8 mouse cellular contexts compared by ENCODE assay signal in genomic region chr8:84184085-84185043, GRCm38 (mm10). TPM values are rescaled to one million over a fixed set of nuclear protein-coding genes. Genes with fewer than 3 reads are reported as not detected.
A peak's percentile ranks its signal among the peaks of the same experiment; 100 is the strongest.
DNase-seq lines count a peak whose midpoint lies in the region; ATAC-seq and TF ChIP-seq lines count a peak whose summit lies in the region.

No protein-coding gene starts in this region.

- peak overlapping the region; percentile 75 for H3K4me2 ChIP-seq in limb, embryonic 15.5 days
- H3K4me2 ChIP-seq in stomach, postnatal 0 days (replicated peaks; ENCODE audit: low read depth) = peak overlapping the region; percentile 95

- H3K27me3 ChIP-seq in erythroblast, embryonic 14.5 days (ENCODE audit: control insufficient read depth) = peaks cover 42% of the 10 kb centered on the region
- H3K27me3 ChIP-seq in limb, embryonic 15.5 days = no peaks in the 10 kb centered on the region
- no peaks in the 10 kb centered on the region for H3K27me3 ChIP-seq in stomach, postnatal 0 days (ENCODE audit: control insufficient read depth, insufficient read depth, low read length)

- TF ChIP-seq EP300 in stomach, postnatal 0 days (optimal IDR thresholded peaks at IDR 0.05) = no peak

- ATAC-seq in erythroblast, adult 5-6 weeks (replicated peaks; ENCODE audit: low FRiP score, poor library complexity, severe bottlenecking) = no peak
- no peak for ATAC-seq in limb, embryonic 15.5 days (ENCODE audit: insufficient number of reproducible peaks, low FRiP score, low TSS enrichment, low read depth)
- ATAC-seq in stomach, postnatal 0 days (ENCODE audit: low FRiP score, low TSS enrichment) = no peak

- H3K4me3 ChIP-seq in erythroblast, embryonic 14.5 days (replicated peaks) = peak overlapping the region; percentile 52
- peak overlapping the region; percentile 65 for H3K4me3 ChIP-seq in limb, embryonic 15.5 days
- peak overlapping the region; percentile 72 for H3K4me3 ChIP-seq in stomach, postnatal 0 days (ENCODE audit: low read depth, low read length)

- no peak for TF ChIP-seq CTCF in stomach, postnatal 0 days (IDR thresholded peaks at IDR 0.05; ENCODE audit: low read depth)

- H3K36me3 ChIP-seq in erythroblast, embryonic 14.5 days (ENCODE audit: control insufficient read depth) = no peaks in the 10 kb centered on the region
- no peaks in the 10 kb centered on the region for H3K36me3 ChIP-seq in limb, embryonic 15.5 days
- H3K36me3 ChIP-seq in stomach, postnatal 0 days (ENCODE audit: control insufficient read depth, insufficient read depth, low read length) = no peaks in the 10 kb centered on the region

- H3K4me1 ChIP-seq in erythroblast, embryonic 14.5 days (ENCODE audit: control insufficient read depth) = peaks cover 34% of the 10 kb centered on the region
- peaks cover 56% of the 10 kb centered on the region for H3K4me1 ChIP-seq in limb, embryonic 15.5 days
- H3K4me1 ChIP-seq in stomach, postnatal 0 days (replicated peaks; ENCODE audit: control insufficient read depth, insufficient read depth) = peaks cover 7% of the 10 kb centered on the region

- H3K9ac ChIP-seq in limb, embryonic 15.5 days = peak overlapping the region; percentile 93
- H3K9ac ChIP-seq in stomach, postnatal 0 days (ENCODE audit: low read length) = peak overlapping the region; percentile 87

- peak overlapping the region; percentile 90 for H3K27ac ChIP-seq in limb, embryonic 15.5 days
- peak overlapping the region; percentile 67 for H3K27ac ChIP-seq in stomach, postnatal 0 days (replicated peaks)

- H3K9me3 ChIP-seq in erythroblast, embryonic 14.5 days (ENCODE audit: control insufficient read depth, low read length) = peaks cover 3% of the 10 kb centered on the region; the same call in 1 of the 2 replicates
- H3K9me3 ChIP-seq in limb, embryonic 15.5 days = no peaks in the 10 kb centered on the region
- no peaks in the 10 kb centered on the region for H3K9me3 ChIP-seq in stomach, postnatal 0 days (ENCODE audit: control insufficient read depth, low read length)

- 12% methylated on average over 21 of the region's 21 CpGs for WGBS in limb, embryonic 15.5 days
- 13% methylated on average over 21 of the region's 21 CpGs for WGBS in stomach, postnatal 0 days

- peak; percentile 34 for DNase-seq in thymus, postnatal 4 days
- DNase-seq in thymus, postnatal 10 days (ENCODE audit: low spot score in 2 of 2) = no peak
- no peak for DNase-seq in stomach, postnatal 0 days (ENCODE audit: low spot score)
- DNase-seq in cerebellum, postnatal 10 days = no peak
- DNase-seq in spleen, adult 12 weeks (ENCODE audit: low spot score) = no peak

RNA-seq across cellular contexts. Expression of gene Nanos3, which starts 0.7 kb away (rescaled TPM):
- not detected in 2 replicates for polyA plus RNA-seq in erythroblast, embryonic 14.5 days (2012)
- total RNA-seq in erythroblast, adult 5-6 weeks (2015; ENCODE audit: low replicate concordance) = not detected in 2 replicates
- not detected in 2 replicates for total RNA-seq in erythroblast, adult 5-6 weeks (2017; ENCODE audit: low replicate concordance)
- 1.8 and 3.0 TPM in 2 replicates for polyA plus RNA-seq in limb, embryonic 15.5 days (2015; fragmentation: Nextera tagmentation; extraction: Ambion mirVana)
- polyA plus RNA-seq in stomach, postnatal 0 days (2015; fragmentation: Nextera tagmentation; extraction: Ambion mirVana) = 2.0 and 4.4 TPM in 2 replicates

RNA-seq across cellular contexts. Expression of gene 4930432K21Rik, which starts 36.5 kb away (rescaled TPM):
- polyA plus RNA-seq in erythroblast, embryonic 14.5 days (2012) = not detected in 2 replicates
- total RNA-seq in erythroblast, adult 5-6 weeks (2015; ENCODE audit: low replicate concordance) = not detected in 2 replicates
- total RNA-seq in erythroblast, adult 5-6 weeks (2017; ENCODE audit: low replicate concordance) = 0.43 TPM in 1 of 2 replicates, not detected in the other
- 1.1 and 1.3 TPM in 2 replicates for polyA plus RNA-seq in limb, embryonic 15.5 days (2015; fragmentation: Nextera tagmentation; extraction: Ambion mirVana)
- 0.28 and 0.40 TPM in 2 replicates for polyA plus RNA-seq in stomach, postnatal 0 days (2015; fragmentation: Nextera tagmentation; extraction: Ambion mirVana)

RNA-seq across cellular contexts. Expression of gene Cc2d1a, which starts 36.6 kb away (rescaled TPM):
- polyA plus RNA-seq in erythroblast, embryonic 14.5 days (2012) = 1.0 and 1.4 TPM in 2 replicates
- total RNA-seq in erythroblast, adult 5-6 weeks (2015; ENCODE audit: low replicate concordance) = 4.2 and 7.3 TPM in 2 replicates
- total RNA-seq in erythroblast, adult 5-6 weeks (2017; ENCODE audit: low replicate concordance) = 0.60 and 2.5 TPM in 2 replicates
- 28.5 and 29.2 TPM in 2 replicates for polyA plus RNA-seq in limb, embryonic 15.5 days (2015; fragmentation: Nextera tagmentation; extraction: Ambion mirVana)
- 15.8 and 17.5 TPM in 2 replicates for polyA plus RNA-seq in stomach, postnatal 0 days (2015; fragmentation: Nextera tagmentation; extraction: Ambion mirVana)

RNA-seq across cellular contexts. Expression of gene Zswim4, which starts 52.5 kb away (rescaled TPM):
- 0.44 and 0.65 TPM in 2 replicates for polyA plus RNA-seq in erythroblast, embryonic 14.5 days (2012)
- total RNA-seq in erythroblast, adult 5-6 weeks (2015; ENCODE audit: low replicate concordance) = 3.1 and 3.5 TPM in 2 replicates
- total RNA-seq in erythroblast, adult 5-6 weeks (2017; ENCODE audit: low replicate concordance) = 6.3 and 7.4 TPM in 2 replicates
- 13.5 and 15.1 TPM in 2 replicates for polyA plus RNA-seq in limb, embryonic 15.5 days (2015; fragmentation: Nextera tagmentation; extraction: Ambion mirVana)
- 8.0 and 9.7 TPM in 2 replicates for polyA plus RNA-seq in stomach, postnatal 0 days (2015; fragmentation: Nextera tagmentation; extraction: Ambion mirVana)

RNA-seq across cellular contexts. Expression of gene Podnl1, which starts 58.6 kb away (rescaled TPM):
- polyA plus RNA-seq in erythroblast, embryonic 14.5 days (2012) = not detected in 2 replicates
- total RNA-seq in erythroblast, adult 5-6 weeks (2015; ENCODE audit: low replicate concordance) = not detected in 2 replicates
- not detected in 2 replicates for total RNA-seq in erythroblast, adult 5-6 weeks (2017; ENCODE audit: low replicate concordance)
- polyA plus RNA-seq in limb, embryonic 15.5 days (2015; fragmentation: Nextera tagmentation; extraction: Ambion mirVana) = 2.0 and 2.2 TPM in 2 replicates
- 0.11 and 0.21 TPM in 2 replicates for polyA plus RNA-seq in stomach, postnatal 0 days (2015; fragmentation: Nextera tagmentation; extraction: Ambion mirVana)
